Mouse (Mus musculus) hindbrain, embryonic 14.5 days (tissue): ENCODE results near the gene Tbcb. TPM values are rescaled to one million over a fixed set of nuclear protein-coding genes. Genes with fewer than 3 reads are reported as not detected.
"Not testable (repeated sequence)": the region's sequence is repeated elsewhere in the genome, so short reads cannot be mapped to it uniquely, and the experiment has no call there.

ENCODE experiments used
- ATAC-seq: fragments of 200-750 bp; cut with Nextera tagmentation; 2 replicates; pipeline ENCODE4 v1.8.0; 2017; ENCODE audit warnings: moderate number of reproducible peaks, mild to moderate bottlenecking, moderate TSS enrichment, moderate library complexity; ENCODE audit not compliant: low FRiP score
- DNase-seq: peaks from one replicate; pipeline ENCODE4 v3.0.0-alpha.2; 2015; ENCODE audit warnings: low spot score
- H3K27ac ChIP-seq: fragments of 300-500 bp; sonication (generic); 2 replicates; pipeline ENCODE4 v1.5.1; 2014; ENCODE audit warnings: mild to moderate bottlenecking, moderate library complexity
- H3K27me3 ChIP-seq: fragments of 300-500 bp; sonication (generic); 2 replicates; pipeline ENCODE4 v1.6.1; 2014; ENCODE audit warnings: mild to moderate bottlenecking, low read length, mixed read lengths; ENCODE audit not compliant: control insufficient read depth, insufficient read depth
- H3K36me3 ChIP-seq: fragments of 300-500 bp; sonication (generic); replicated peaks from 2 replicates; pipeline ENCODE4 v1.6.1; 2014; ENCODE audit not compliant: control insufficient read depth, insufficient read depth
- H3K4me1 ChIP-seq: fragments of 300-500 bp; sonication (generic); replicated peaks from 2 replicates; pipeline ENCODE4 v1.6.1; 2014; ENCODE audit warnings: antibody characterized with exemption, low read length, mixed read lengths; ENCODE audit not compliant: control insufficient read depth, insufficient read depth
- H3K4me2 ChIP-seq: fragments of 300-500 bp; sonication (generic); replicated peaks from 2 replicates; pipeline ENCODE4 v1.6.1; 2014; ENCODE audit warnings: mild to moderate bottlenecking, moderate library complexity
- H3K4me3 ChIP-seq: fragments of 300-500 bp; sonication (generic); replicated peaks from 2 replicates; pipeline ENCODE4 v1.5.1; 2014; ENCODE audit warnings: mild to moderate bottlenecking, low read length
- H3K9ac ChIP-seq: fragments of 300-500 bp; sonication (generic); 2 replicates; pipeline ENCODE4 v1.6.1; 2014
- H3K9me3 ChIP-seq: fragments of 300-500 bp; sonication (generic); 2 replicates; pipeline ENCODE4 v1.6.1; 2016; ENCODE audit warnings: low read length; ENCODE audit not compliant: control insufficient read depth
- WGBS: fragments of 180-500 bp; shearing (Covaris S2); extraction: QIAGEN DNeasy Blood & Tissue Kit; methylation state at CpG from one replicate; pipeline ENCODE4 v1.1.7; 2014; 5-methylcytosine and 5-hydroxymethylcytosine counted together
- polyA plus RNA-seq: library from polyadenylated mRNA; unstranded; fragments of >200 nt; fragmentation: Nextera tagmentation; extraction: Ambion mirVana; gene quantifications from 2 replicates; pipeline ENCODE4 v1.2.1, GENCODE M21; 2014

Tbcb gene
- polyA plus RNA-seq, 1 experiment from 2014 or later, result 390 TPM

DNA sequence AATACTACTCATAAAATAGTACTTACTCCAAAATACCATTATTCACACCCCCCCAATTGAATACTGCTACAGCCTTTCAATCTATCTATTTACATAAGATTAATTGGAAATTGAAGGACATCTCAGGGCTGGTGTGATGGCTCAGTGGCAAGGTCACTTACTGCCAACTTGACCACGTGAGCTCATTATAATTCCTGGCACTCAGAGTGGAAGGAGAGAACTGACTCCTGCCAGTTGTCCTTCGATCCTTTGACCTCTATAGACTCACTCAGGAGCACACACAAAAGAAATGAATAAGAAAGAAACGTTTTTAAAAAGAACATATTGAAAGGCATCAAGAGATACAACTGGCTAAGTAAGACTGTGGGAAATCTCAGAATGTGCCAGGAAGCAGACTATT is 16.2 kb downstream of the Tbcb start:
- H3K9me3 ChIP-seq, result no peaks in the 10 kb centered on the region
- H3K4me3 ChIP-seq, result no peak overlapping the region
- H3K27ac ChIP-seq, result no peak overlapping the region
- no peaks in the 10 kb centered on the region for H3K27me3 ChIP-seq
- DNase-seq (no peak), ATAC-seq (no peak)
- H3K36me3 ChIP-seq, result no peaks in the 10 kb centered on the region
- no peaks in the 10 kb centered on the region; the same call in 1 of the 2 replicates for H3K4me1 ChIP-seq
- 58% methylated on average over 3 of the region's 3 CpGs for WGBS
- H3K4me2 ChIP-seq, result no peak overlapping the region
- no peak overlapping the region for H3K9ac ChIP-seq

DNA sequence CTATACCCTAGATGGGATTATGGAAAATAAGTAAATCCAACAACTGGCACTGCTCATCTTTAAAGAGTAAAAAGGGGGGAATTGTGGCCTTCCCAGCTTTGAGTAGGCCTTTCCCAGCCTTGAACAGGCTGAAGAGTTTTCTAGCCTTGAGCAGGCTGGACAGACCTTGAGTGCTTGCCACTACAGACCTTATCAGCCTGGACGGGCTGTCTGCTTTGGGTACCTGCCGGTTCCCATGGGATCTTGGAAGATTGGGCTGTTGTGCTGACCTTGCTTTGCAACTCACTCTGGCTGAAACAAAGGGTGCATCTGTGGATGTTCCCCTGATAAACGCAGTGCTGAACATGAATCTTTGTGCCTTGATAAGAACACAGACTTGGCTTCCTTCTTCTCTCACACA is 18.2 kb downstream of the Tbcb start:
- WGBS, result 91% methylated on average over 3 of the region's 3 CpGs

DNA sequence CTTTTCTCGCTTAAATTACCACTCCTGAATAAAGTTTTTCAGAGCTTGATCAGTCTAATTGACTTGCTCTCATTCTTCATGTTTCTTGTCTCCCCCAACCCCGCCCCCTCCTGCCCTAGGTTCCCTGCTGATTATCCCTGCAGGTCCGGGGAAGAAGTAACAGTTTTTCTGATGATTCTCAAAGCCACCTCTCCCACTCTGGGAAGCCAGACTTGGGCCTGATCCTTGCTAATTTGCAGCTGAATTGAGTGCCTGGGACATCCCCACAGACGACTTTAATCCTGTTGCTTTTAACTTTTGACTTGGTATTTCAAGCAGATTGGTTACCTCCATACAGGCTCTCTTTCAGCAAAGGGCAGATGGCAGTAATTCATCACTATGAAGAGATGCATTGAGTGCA is 21.0 kb downstream of the Tbcb start:
- Histone ChIP-seq H3K4me2 (no peak overlapping the region), H3K9ac (no peak overlapping the region), H3K36me3 (no peaks in the 10 kb centered on the region), H3K27me3 (no peaks in the 10 kb centered on the region), H3K4me1 (no peaks in the 10 kb centered on the region), H3K9me3 (no peaks in the 10 kb centered on the region), H3K27ac (no peak overlapping the region), H3K4me3 (no peak overlapping the region)
- DNase-seq, result no peak
- no peak for ATAC-seq
- WGBS, result 22% methylated on average over 4 of the region's 4 CpGs

More for the DNA sequence above, 18.2 kb downstream of the Tbcb start:
- no peak overlapping the region for H3K4me2 ChIP-seq
- H3K27ac ChIP-seq, result no peak overlapping the region
- H3K27me3 ChIP-seq, result no peaks in the 10 kb centered on the region
- H3K9ac ChIP-seq, result no peak overlapping the region
- H3K4me1 ChIP-seq, result no peaks in the 10 kb centered on the region
- no peak for DNase-seq
- H3K4me3 ChIP-seq, result no peak overlapping the region
- H3K36me3 ChIP-seq, result no peaks in the 10 kb centered on the region
- H3K9me3 ChIP-seq, result no peaks in the 10 kb centered on the region
- ATAC-seq, result no peak

DNA sequence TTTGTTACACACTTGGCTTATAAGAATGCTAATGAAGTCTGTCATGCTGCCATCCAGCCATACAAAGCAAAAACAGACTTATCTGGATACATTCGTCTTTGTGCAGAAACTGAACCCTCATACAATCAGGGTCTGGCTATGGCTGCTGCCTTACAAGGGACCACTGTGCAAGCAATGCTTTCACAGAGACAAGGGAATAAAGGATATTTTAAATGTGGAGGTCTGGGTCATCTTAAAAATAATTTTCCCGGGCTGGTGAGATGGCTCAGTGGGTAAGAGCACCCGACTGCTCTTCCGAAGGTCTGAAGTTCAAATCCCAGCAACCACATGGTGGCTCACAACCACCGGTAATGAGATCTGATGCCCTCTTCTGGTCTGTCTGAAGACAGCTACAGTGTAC is 25.7 kb downstream of the Tbcb start:
- H3K9ac ChIP-seq, H3K36me3 ChIP-seq, DNase-seq, H3K4me3 ChIP-seq, H3K27ac ChIP-seq, H3K4me1 ChIP-seq, H3K9me3 ChIP-seq, ATAC-seq, H3K27me3 ChIP-seq, H3K4me2 ChIP-seq: not testable (repeated sequence)
- 52% methylated on average over 5 of the region's 5 CpGs for WGBS

DNA sequence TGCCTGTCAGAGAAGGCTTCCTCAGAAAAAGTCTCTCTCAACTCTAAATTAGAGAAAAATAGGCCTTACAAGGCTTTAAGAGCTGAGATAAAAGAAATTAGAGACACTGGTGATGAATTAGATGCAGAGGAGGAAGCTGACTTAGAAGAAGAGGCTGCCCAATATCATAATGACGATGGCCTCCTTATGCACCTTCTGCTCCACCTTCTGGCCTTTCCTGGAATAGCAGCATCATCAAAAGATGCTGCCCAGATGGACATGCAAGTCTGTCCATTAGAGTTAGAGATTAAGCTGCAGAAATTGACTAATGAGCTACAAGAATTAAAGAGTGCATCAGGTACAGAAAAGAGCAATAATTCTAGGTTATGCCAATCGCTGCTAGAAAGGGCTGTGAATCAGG is 26.7 kb downstream of the Tbcb start:
- ATAC-seq, result no peak
- Histone ChIP-seq H3K4me2 (no peak overlapping the region), H3K36me3 (no peaks in the 10 kb centered on the region), H3K27me3 (no peaks in the 10 kb centered on the region), H3K4me1 (no peaks in the 10 kb centered on the region), H3K9me3 (no peaks in the 10 kb centered on the region), H3K4me3 (no peak overlapping the region), H3K27ac (no peak overlapping the region), H3K9ac (no peak overlapping the region)
- 2% methylated on average over 2 of the region's 2 CpGs for WGBS
- peak; percentile 73 for DNase-seq

DNA sequence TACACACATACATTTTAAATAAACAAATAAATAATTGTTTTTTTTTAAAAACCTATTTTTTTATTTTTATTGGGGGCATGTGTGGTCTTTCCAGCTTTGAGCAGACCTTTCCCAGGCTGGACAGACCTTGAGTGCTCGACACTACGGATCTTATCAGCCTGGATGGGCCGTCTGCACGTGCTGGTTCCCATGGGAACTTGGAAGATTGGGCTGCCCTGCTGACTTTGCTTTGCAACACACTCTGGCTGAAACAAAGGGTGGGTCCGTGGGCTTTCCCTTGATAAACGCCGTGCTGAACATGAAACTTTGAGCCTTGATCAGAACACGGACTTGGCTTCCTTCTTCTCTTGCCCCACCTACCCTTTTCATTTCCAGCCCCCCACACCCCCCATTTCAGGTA is 27.7 kb downstream of the Tbcb start:
- Histone ChIP-seq H3K36me3 (no peaks in the 10 kb centered on the region), H3K4me2 (no peak overlapping the region), H3K4me1 (no peaks in the 10 kb centered on the region), H3K9ac (no peak overlapping the region), H3K27me3 (no peaks in the 10 kb centered on the region), H3K9me3 (no peaks in the 10 kb centered on the region), H3K27ac (no peak overlapping the region), H3K4me3 (no peak overlapping the region)
- 18% methylated on average over 8 of the region's 8 CpGs for WGBS
- ATAC-seq (no peak), DNase-seq (no peak)

DNA sequence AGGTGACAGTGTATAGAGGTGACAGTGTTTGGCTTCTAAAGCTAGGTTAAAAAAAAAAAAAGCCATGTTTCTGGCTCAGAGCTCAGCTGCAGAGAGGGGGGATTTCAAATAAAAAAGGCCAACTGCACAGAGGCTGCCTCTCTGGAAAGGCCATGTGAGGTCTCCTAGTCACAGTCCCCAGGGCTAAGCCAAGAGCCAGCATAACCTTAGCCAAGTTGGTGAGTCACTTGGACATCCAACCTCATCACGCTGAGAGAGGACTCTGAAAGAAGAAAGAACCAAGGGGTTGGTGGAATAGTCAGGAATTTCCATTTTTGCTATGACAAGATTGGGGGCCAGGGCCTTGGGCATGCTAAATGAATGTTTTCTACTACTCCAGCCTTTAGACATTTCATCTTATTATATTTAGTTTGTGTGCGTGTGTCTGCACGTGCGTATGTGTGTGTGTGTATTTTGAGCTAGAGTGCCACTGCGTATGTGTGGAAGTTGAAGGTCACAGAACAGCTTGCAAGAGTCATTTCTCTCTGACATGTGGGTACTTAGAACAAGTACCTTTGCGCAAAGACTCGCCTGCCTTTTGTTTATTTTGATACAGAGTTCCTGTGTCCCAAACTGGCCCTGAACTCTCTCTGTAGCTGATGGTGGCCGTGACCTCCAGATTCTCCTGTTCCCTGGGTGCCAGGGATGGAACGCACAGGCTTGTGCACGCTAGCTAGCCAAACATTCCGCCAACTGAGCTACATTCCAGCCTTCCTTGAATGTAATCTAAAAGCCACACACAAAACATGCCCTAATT is 29.0 kb downstream of the Tbcb start:
- H3K9me3 ChIP-seq, result no peaks in the 10 kb centered on the region
- H3K4me1 ChIP-seq, result no peaks in the 10 kb centered on the region
- no peak overlapping the region for H3K27ac ChIP-seq
- H3K36me3 ChIP-seq, result no peaks in the 10 kb centered on the region
- H3K4me2 ChIP-seq, result no peak overlapping the region
- no peak overlapping the region for H3K9ac ChIP-seq
- no peaks in the 10 kb centered on the region for H3K27me3 ChIP-seq
- H3K4me3 ChIP-seq, result no peak overlapping the region
- 89% methylated on average over 11 of the region's 11 CpGs for WGBS
- ATAC-seq (no peak), DNase-seq (no peak)

DNA sequence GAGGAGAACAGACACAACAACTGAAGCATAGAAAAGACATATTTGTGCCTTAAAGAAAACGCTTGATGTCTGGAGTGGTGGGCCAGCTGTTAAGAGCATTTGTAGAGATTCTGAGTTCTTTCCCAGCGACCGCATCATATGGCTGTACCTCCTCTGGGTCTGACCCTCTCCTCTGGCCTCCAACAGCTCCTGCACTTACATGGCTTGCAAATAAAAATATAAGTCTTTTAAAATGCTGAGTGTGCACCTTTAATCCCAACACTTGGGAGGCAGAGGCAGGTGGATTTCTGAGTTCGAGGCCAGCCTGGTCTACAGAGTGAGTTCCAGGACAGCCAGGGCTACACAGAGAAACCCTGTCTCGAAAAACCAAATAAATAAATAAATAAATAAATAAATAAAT is 31.4 kb downstream of the Tbcb start:
- not testable (repeated sequence) for H3K4me1 ChIP-seq, H3K36me3 ChIP-seq, ATAC-seq, H3K9ac ChIP-seq, H3K9me3 ChIP-seq, H3K27me3 ChIP-seq, DNase-seq, H3K4me2 ChIP-seq, H3K27ac ChIP-seq, H3K4me3 ChIP-seq
- WGBS, result 92% methylated on average over 5 of the region's 5 CpGs

DNA sequence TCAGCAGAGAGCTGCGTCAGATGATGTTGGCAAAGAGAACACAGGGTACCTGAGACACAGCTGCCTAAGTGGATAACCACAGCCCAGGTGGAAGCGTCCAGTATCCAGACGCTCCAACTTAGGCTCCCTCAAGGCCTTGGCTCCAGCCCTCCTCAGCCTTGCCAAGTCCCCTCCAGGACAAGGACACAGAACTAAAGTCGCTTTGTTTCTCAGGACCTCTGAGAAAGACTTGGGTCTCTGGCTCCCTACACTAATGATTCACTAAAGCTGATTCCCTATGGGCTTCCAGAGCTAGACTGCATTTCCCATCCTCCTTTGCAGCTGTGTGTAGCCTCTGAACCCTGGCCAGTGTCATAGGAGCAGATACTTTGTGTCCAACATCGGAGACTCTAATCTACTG is 31.9 kb downstream of the Tbcb start:
- H3K36me3 ChIP-seq, result no peaks in the 10 kb centered on the region
- no peak for DNase-seq
- WGBS, result 78% methylated on average over 5 of the region's 5 CpGs

More for the DNA sequence above, 31.9 kb downstream of the Tbcb start:
- Histone ChIP-seq H3K27ac (no peak overlapping the region), H3K4me1 (peaks cover 3% of the 10 kb centered on the region; the same call in 1 of the 2 replicates), H3K9ac (no peak overlapping the region), H3K4me3 (no peak overlapping the region), H3K9me3 (no peaks in the 10 kb centered on the region), H3K27me3 (no peaks in the 10 kb centered on the region), H3K4me2 (no peak overlapping the region)
- no peak for ATAC-seq
